Mouse (Mus musculus) lung, embryonic 14.5 days (tissue): ENCODE results near the gene Rps10. TPM values are rescaled to one million over a fixed set of nuclear protein-coding genes. Genes with fewer than 3 reads are reported as not detected.

ENCODE experiments used
- ATAC-seq: fragments of 200-750 bp; cut with Nextera tagmentation; 2 replicates; pipeline ENCODE4 v1.8.0; 2017; ENCODE audit warnings: mild to moderate bottlenecking, moderate TSS enrichment, moderate library complexity; ENCODE audit not compliant: insufficient read depth
- DNase-seq: peaks from one replicate; pipeline ENCODE4 v3.0.0-alpha.2; 2015
- H3K27ac ChIP-seq: fragments of 300-500 bp; sonication (generic); 2 replicates; pipeline ENCODE4 v1.5.1; 2014; ENCODE audit warnings: low read depth, mild to moderate bottlenecking, moderate library complexity
- H3K27me3 ChIP-seq: fragments of 300-500 bp; sonication (generic); 2 replicates; pipeline ENCODE4 v1.6.1; 2014; ENCODE audit warnings: low read length, control low read depth; ENCODE audit not compliant: insufficient read depth
- H3K36me3 ChIP-seq: fragments of 300-500 bp; sonication (generic); 2 replicates; pipeline ENCODE4 v1.6.1; 2014; ENCODE audit warnings: control low read depth; ENCODE audit not compliant: insufficient read depth
- H3K4me1 ChIP-seq: fragments of 300-500 bp; sonication (generic); 2 replicates; pipeline ENCODE4 v1.6.1; 2014; ENCODE audit warnings: antibody characterized with exemption, control low read depth; ENCODE audit not compliant: insufficient read depth
- H3K4me2 ChIP-seq: fragments of 300-500 bp; sonication (generic); 2 replicates; pipeline ENCODE4 v1.6.1; 2014; ENCODE audit warnings: mild to moderate bottlenecking
- H3K4me3 ChIP-seq: fragments of 300-500 bp; sonication (generic); 2 replicates; pipeline ENCODE4 v1.5.1; 2014; ENCODE audit warnings: low read depth, low read length
- H3K9ac ChIP-seq: fragments of 300-500 bp; sonication (generic); 2 replicates; pipeline ENCODE4 v1.6.1; 2014
- H3K9me3 ChIP-seq: fragments of 300-500 bp; sonication (generic); 2 replicates; pipeline ENCODE4 v1.6.1; 2016; ENCODE audit warnings: low read depth, low read length, control low read depth
- CTCF ChIP-seq: IDR thresholded peaks from 2 replicates; pipeline ENCODE4 v1.5.1; 2016; ENCODE audit warnings: antibody characterized with exemption, low read depth
- WGBS: fragments of 180-500 bp; shearing (Covaris S2); extraction: QIAGEN DNeasy Blood & Tissue Kit; methylation state at CpG from one replicate; pipeline ENCODE4 v1.1.7; 2014; 5-methylcytosine and 5-hydroxymethylcytosine counted together
- polyA plus RNA-seq: library from polyadenylated mRNA; unstranded; fragments of >200 nt; fragmentation: Nextera tagmentation; extraction: Ambion mirVana; gene quantifications from 2 replicates; pipeline ENCODE4 v1.2.1, GENCODE M21; 2014

Gene Rps10
- polyA plus RNA-seq, 1 experiment from 2014 or later = 1,191 TPM

- no peaks in the 10 kb centered on the region for H3K27me3 ChIP-seq
- H3K27ac ChIP-seq = no peak overlapping the region
- 81% methylated on average over 3 of the region's 3 CpGs for WGBS
- H3K4me3 ChIP-seq = no peak overlapping the region
- peaks cover 12% of the 10 kb centered on the region for H3K36me3 ChIP-seq
- H3K9me3 ChIP-seq = no peaks in the 10 kb centered on the region
- no peak overlapping the region for H3K4me2 ChIP-seq
- ATAC-seq (no peak), DNase-seq (no peak)
- 0 out of 2 replicates have a peak, but pooled peaks cover 6% of the 10 kb centered on the region for H3K4me1 ChIP-seq
- no peak for TF ChIP-seq CTCF
- no peak overlapping the region for H3K9ac ChIP-seq
These were observed 36.2 kb downstream of the Rps10 start for GRCm38 (mm10) chr17:27600286-27600685.

DNA sequence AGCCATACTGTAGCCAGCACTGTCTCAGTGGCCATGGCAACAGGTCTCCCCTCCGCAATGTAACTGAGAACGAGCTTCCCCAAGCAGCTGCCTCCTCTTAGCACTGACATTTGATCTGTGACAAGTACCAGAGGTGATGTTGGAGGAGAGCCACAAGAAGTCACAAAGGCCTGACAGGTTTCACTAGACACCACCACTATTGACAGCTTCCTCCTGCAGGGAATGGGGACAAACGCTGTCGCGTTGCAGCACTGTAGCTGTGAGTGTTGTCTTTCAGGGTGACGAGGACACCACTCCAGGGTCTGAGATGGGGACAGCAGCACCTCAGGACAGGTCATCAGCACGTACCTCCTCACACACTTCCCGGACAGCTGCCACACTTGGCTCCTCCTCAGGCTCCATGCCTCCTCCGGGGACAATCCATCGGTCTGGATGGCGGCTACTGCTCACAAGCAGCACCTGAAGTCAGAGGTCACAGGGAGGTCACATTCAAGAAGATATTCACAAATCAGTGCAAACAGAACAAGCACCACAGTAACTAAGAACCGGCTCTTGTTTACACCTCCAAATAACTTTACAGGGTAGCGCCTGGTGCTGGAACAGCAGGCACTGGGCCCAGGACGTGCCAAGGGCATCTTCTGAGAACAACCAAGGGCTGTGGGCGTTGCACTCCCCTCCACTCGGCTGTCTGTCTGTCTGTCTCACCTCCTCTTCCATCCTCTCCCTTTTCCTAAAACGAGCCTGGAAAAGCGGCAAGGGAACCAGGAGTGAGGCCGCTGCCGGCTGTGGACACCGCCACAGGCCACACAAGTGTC, 39.9 kb downstream of the Rps10 start:
- peak overlapping the region; percentile 30 for H3K27ac ChIP-seq
- TF ChIP-seq CTCF = no peak
- H3K9ac ChIP-seq = no peak overlapping the region
- no peak overlapping the region for H3K4me2 ChIP-seq
- no peak overlapping the region for H3K4me3 ChIP-seq
- no peaks in the 10 kb centered on the region for H3K9me3 ChIP-seq
- ATAC-seq (peak; percentile 44; the same call in 1 of the 2 replicates), DNase-seq (peak; percentile 47)
- H3K4me1 ChIP-seq = 0 out of 2 replicates have a peak, but pooled peaks cover 6% of the 10 kb centered on the region
- H3K27me3 ChIP-seq = no peaks in the 10 kb centered on the region
- 37% methylated on average over 21 of the region's 21 CpGs for WGBS
- peaks cover 40% of the 10 kb centered on the region for H3K36me3 ChIP-seq

DNA sequence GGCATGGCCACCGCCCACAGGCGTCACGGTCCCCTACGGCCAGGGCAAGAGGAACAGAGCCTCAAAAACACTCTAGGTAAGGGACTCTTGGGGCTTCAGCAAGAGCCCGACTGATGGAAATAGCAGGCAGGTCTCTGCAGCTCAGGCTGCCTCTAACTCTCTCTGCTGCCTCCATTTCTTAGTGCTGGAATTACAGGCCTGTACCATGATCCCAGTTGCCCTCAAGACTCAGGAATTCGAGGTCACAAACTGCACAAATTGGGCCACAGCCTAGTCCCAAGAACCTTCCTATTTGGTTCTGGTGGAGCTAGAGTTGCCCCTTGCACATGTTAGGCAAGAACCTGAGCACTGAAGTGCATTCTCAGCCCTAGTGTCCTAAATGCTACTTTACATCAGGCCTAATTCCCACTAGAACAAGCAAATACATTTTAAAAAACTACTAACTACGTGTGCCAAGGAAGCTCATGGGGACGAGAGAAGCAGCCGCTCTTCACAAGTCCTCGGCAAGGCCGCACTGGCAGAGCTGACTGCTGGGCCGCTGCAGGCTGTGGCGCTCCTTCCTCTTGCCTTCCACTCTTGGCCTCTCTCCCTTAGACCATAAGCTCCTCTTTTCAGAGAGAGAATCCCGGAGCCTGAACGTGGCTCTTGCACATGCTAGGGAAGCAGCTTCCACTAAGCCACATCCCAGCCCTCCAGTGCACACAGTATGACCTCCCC, 40.7 kb downstream of the Rps10 start:
- ATAC-seq (no peak), DNase-seq (no peak)
- H3K36me3 ChIP-seq = peaks cover 45% of the 10 kb centered on the region
- H3K4me3 ChIP-seq = no peak overlapping the region
- no peaks in the 10 kb centered on the region for H3K9me3 ChIP-seq
- H3K9ac ChIP-seq = no peak overlapping the region
- WGBS = 69% methylated on average over 15 of the region's 15 CpGs
- H3K4me1 ChIP-seq = 0 out of 2 replicates have a peak, but pooled peaks cover 6% of the 10 kb centered on the region
- no peak for TF ChIP-seq CTCF
- no peaks in the 10 kb centered on the region for H3K27me3 ChIP-seq
- peak overlapping the region; percentile 22; the same call in 1 of the 2 replicates for H3K27ac ChIP-seq
- no peak overlapping the region for H3K4me2 ChIP-seq

- Histone ChIP-seq H3K27me3 (no peaks in the 10 kb centered on the region), H3K27ac (no peak overlapping the region), H3K4me1 (0 out of 2 replicates have a peak, but pooled peaks cover 6% of the 10 kb centered on the region), H3K4me2 (no peak overlapping the region), H3K9ac (no peak overlapping the region), H3K36me3 (peaks cover 60% of the 10 kb centered on the region), H3K9me3 (no peaks in the 10 kb centered on the region), H3K4me3 (no peak overlapping the region)
- 94% methylated on average over 7 of the region's 7 CpGs for WGBS
- DNase-seq = no peak
- no peak for ATAC-seq
- no peak for TF ChIP-seq CTCF
These were observed 43.9 kb downstream of the Rps10 start for GRCm38 (mm10) chr17:27592565-27592910.

DNA sequence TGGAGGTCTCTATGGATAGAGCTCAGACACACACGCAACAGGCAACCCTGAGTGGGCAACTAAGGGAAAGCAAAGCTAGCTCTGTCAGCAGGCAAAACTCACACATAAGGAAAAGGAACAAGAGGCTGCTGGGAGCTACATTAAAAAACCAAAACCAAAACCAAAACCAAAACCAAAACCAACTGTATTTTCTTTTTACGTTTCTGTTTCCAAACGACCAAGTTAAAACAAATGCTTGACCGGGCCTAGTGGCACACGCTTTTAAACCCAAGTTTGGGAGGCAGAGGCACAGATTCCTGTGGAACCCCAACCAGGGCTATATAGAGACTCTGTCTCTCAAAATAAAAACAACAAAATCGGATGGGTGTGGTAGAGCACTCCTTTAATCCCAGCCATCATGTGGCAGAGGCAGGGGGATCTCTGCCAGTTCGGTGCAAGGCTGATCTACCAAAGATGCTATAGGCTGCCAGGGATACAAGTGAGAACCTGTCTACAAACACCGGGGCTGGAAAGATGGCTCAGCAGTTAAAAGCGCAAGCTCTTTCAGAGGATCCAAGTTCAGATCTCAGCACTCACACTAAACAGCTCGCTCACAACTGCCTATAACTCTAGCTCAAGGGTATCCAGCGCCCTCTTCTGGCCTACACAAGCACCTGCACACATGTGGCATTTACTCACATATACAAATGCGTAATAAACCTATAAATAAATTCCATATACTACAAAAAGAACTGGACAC, 44.5 kb downstream of the Rps10 start:
- H3K9ac ChIP-seq = no peak overlapping the region
- 84% methylated on average over 12 of the region's 12 CpGs for WGBS
- no peak overlapping the region for H3K4me3 ChIP-seq
- H3K4me2 ChIP-seq = no peak overlapping the region
- TF ChIP-seq CTCF = peak; percentile 48
- peaks cover 63% of the 10 kb centered on the region for H3K36me3 ChIP-seq
- 0 out of 2 replicates have a peak, but pooled peaks cover 3% of the 10 kb centered on the region for H3K4me1 ChIP-seq
- H3K27ac ChIP-seq = no peak overlapping the region
- no peaks in the 10 kb centered on the region for H3K9me3 ChIP-seq
- ATAC-seq = no peak
- DNase-seq = no peak
- H3K27me3 ChIP-seq = no peaks in the 10 kb centered on the region

DNA sequence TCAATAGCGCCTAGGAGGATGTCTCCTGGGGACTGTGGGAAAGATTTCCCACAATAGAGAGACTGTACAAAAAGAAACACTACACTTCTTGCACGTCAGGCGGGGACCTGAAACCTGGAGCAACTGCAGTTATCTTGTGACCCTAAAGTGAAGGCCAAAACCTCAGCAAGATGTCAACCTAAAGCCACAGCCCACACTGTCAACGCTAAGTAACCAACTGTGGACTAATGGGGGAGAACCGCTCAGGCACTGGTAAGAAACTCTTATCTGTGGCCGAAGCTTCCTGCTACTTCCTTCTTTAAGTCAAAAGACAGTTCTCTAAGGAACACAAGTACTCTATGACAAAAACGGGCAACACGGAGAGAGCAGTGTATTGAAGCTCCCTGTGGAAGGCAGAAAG, 48.2 kb downstream of the Rps10 start:
- Histone ChIP-seq H3K4me2 (no peak overlapping the region), H3K9ac (no peak overlapping the region), H3K27ac (no peak overlapping the region), H3K9me3 (no peaks in the 10 kb centered on the region), H3K27me3 (no peaks in the 10 kb centered on the region), H3K4me1 (no peaks in the 10 kb centered on the region), H3K36me3 (peaks cover 51% of the 10 kb centered on the region), H3K4me3 (no peak overlapping the region)
- no peak for TF ChIP-seq CTCF
- DNase-seq (no peak), ATAC-seq (no peak)
- 76% methylated on average over 8 of the region's 8 CpGs for WGBS
